ENCODE assay signal across 8 mouse cellular contexts in the genomic region with DNA sequence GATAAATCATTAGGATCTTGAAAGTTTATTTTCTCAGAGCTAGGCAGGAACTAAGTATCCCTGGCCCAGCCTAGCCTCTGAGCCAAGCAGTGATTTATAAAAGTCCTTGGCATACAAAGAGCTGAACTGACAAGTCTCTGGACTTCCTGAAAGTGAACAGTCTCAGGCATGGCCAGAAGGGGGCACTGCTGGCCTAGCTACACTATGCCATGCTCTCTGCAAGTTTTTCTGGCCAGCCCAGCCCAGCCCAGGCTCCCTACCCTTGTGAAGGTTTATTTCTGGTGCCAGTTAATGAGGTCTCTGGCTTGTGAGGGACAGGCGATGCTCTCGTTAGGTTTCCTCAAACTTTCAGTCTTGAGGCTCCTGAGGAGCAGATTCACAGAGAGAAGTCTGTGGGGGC.
DNase-seq lines count a peak whose midpoint lies in the region; ATAC-seq and TF ChIP-seq lines count a peak whose summit lies in the region.

No protein-coding gene starts in this region.

- ATAC-seq in intestine, embryonic 14.5 days (replicated peaks; ENCODE audit: low FRiP score, low TSS enrichment, low read depth) = peak; percentile 24; the same call in 1 of the 2 replicates
- no peak for ATAC-seq in erythroblast, adult 5-6 weeks (replicated peaks; ENCODE audit: low FRiP score, poor library complexity, severe bottlenecking)

- no peak overlapping the region for H3K27ac ChIP-seq in intestine, embryonic 14.5 days (ENCODE audit: low read depth)
- 0 out of 2 replicates have a peak overlapping the region, but pooled peaks have one; percentile 18 for H3K27ac ChIP-seq in midbrain, embryonic 10.5 days (replicated peaks)
- H3K27ac ChIP-seq in spleen, adult 2 months (ENCODE audit: insufficient read depth, low read length) = no peak overlapping the region

- no peaks in the 10 kb centered on the region for H3K27me3 ChIP-seq in intestine, embryonic 14.5 days (replicated peaks; ENCODE audit: control insufficient read depth, insufficient read depth, low read length)
- no peaks in the 10 kb centered on the region for H3K27me3 ChIP-seq in midbrain, embryonic 10.5 days (ENCODE audit: low read depth, poor library complexity, severe bottlenecking)
- H3K27me3 ChIP-seq in spleen, adult 2 months (ENCODE audit: control insufficient read depth, insufficient read depth, low read length) = no peaks in the 10 kb centered on the region

- peaks cover 29% of the 10 kb centered on the region for H3K4me1 ChIP-seq in intestine, embryonic 14.5 days (replicated peaks; ENCODE audit: control insufficient read depth, insufficient read depth, low read length)
- peaks cover 58% of the 10 kb centered on the region for H3K4me1 ChIP-seq in midbrain, embryonic 10.5 days
- no peaks in the 10 kb centered on the region; the same call in 1 of the 2 replicates for H3K4me1 ChIP-seq in spleen, adult 2 months (ENCODE audit: control insufficient read depth, insufficient read depth, insufficient read length)

- peak; percentile 86 to 87 for DNase-seq in adrenal gland, adult 18-20 months (ENCODE audit: low spot score in 2 of 2)
- DNase-seq in cerebellum, postnatal 4 days (ENCODE audit: low spot score in 2 of 2) = peak; percentile 79 to 90
- DNase-seq in gastrocnemius, postnatal 25 days = peak; percentile 87
- DNase-seq in intestine, embryonic 14.5 days (ENCODE audit: low spot score) = peak; percentile 89
- peak; percentile 49 to 92 for DNase-seq in left cerebral cortex, adult 9 months (ENCODE audit: low spot score in 2 of 2)
- DNase-seq in midbrain, embryonic 10.5 days (ENCODE audit: low spot score) = peak; percentile 73
- DNase-seq in spleen, adult 2 months (ENCODE audit: low read depth in 1 of 2, low spot score in 2 of 2) = peak; percentile 52 to 68

- WGBS in intestine, embryonic 14.5 days = 28% methylated on average over 2 of the region's 2 CpGs
- 34% methylated on average over 2 of the region's 2 CpGs for WGBS in midbrain, embryonic 10.5 days
- WGBS in spleen, adult 2 months = 49% methylated on average over 2 of the region's 2 CpGs

- H3K4me3 ChIP-seq in intestine, embryonic 14.5 days (ENCODE audit: low read depth, low read length) = no peak overlapping the region
- H3K4me3 ChIP-seq in midbrain, embryonic 10.5 days = no peak overlapping the region
- H3K4me3 ChIP-seq in spleen, adult 2 months (ENCODE audit: extremely low read depth, insufficient read depth, insufficient read length) = no peak overlapping the region

- TF ChIP-seq CTCF in spleen, adult 2 months (IDR thresholded peaks at IDR 0.05; ENCODE audit: extremely low read depth, insufficient read depth, insufficient read length, insufficient replicate concordance) = peak; percentile 78; the same call in 1 of the 2 replicates

- H3K9ac ChIP-seq in intestine, embryonic 14.5 days (ENCODE audit: low read length) = no peak overlapping the region

- no peak overlapping the region for H3K4me2 ChIP-seq in intestine, embryonic 14.5 days (ENCODE audit: low read length)

- H3K9me3 ChIP-seq in intestine, embryonic 14.5 days (ENCODE audit: control insufficient read depth, low read length) = no peaks in the 10 kb centered on the region
- H3K9me3 ChIP-seq in midbrain, embryonic 10.5 days (replicated peaks) = no peaks in the 10 kb centered on the region

- peaks cover 33% of the 10 kb centered on the region for H3K36me3 ChIP-seq in intestine, embryonic 14.5 days (ENCODE audit: control insufficient read depth, insufficient read depth, low read length)
- H3K36me3 ChIP-seq in midbrain, embryonic 10.5 days = peaks cover 62% of the 10 kb centered on the region
- H3K36me3 ChIP-seq in spleen, adult 2 months (ENCODE audit: control insufficient read depth, insufficient read depth, low read length) = peaks cover 11% of the 10 kb centered on the region

- no peak for TF ChIP-seq POLR2A in spleen, adult 2 months (IDR thresholded peaks at IDR 0.05; ENCODE audit: low read depth, low read length)
